8 mouse cellular contexts compared by ENCODE assay signal in genomic region chr7:46030145-46030488, GRCm38 (mm10). TPM values are rescaled to one million over a fixed set of nuclear protein-coding genes. Genes with fewer than 3 reads are reported as not detected.
A peak's percentile ranks its signal among the peaks of the same experiment; 100 is the strongest.
DNase-seq lines count a peak whose midpoint lies in the region; ATAC-seq and TF ChIP-seq lines count a peak whose summit lies in the region.

Gene Abcc6, minus strand, starts transcription at chr7:46030302.

- WGBS in kidney, embryonic 14.5 days, result 4% methylated on average over 11 of the region's 11 CpGs
- 5% methylated on average over 11 of the region's 11 CpGs for WGBS in lung, embryonic 15.5 days
- WGBS in forebrain, postnatal 0 days, result 9% methylated on average over 11 of the region's 11 CpGs

- peak within 1 kb of the TSS; percentile 29 for H3K4me2 ChIP-seq in kidney, embryonic 14.5 days (replicated peaks; ENCODE audit: low read depth, low read length)
- H3K4me2 ChIP-seq in lung, embryonic 15.5 days, result peak within 1 kb of the TSS; percentile 43
- H3K4me2 ChIP-seq in forebrain, postnatal 0 days (ENCODE audit: low read depth), result no peak within 1 kb of the TSS

- H3K9me3 ChIP-seq in kidney, embryonic 14.5 days (ENCODE audit: control insufficient read depth, low read length), result no peaks in the 10 kb centered on the region
- H3K9me3 ChIP-seq in lung, embryonic 15.5 days, result no peaks in the 10 kb centered on the region
- H3K9me3 ChIP-seq in forebrain, postnatal 0 days (ENCODE audit: low read length), result no peaks in the 10 kb centered on the region

- TF ChIP-seq CTCF in forebrain, postnatal 0 days (IDR thresholded peaks at IDR 0.05; ENCODE audit: low read depth), result no peak

- peak; percentile 45 for DNase-seq in adrenal gland, adult 2 months
- no peak for DNase-seq in adrenal gland, adult 8-10 months
- peak; percentile 8 for DNase-seq in MEL-GATA-1-ER (ENCODE audit: extremely low read depth, low read depth)
- DNase-seq in cerebellum, adult 8-10 months, result no peak
- no peak for DNase-seq in layer of hippocampus, adult 18-20 months (ENCODE audit: low spot score in 2 of 2)
- DNase-seq in forebrain, postnatal 0 days, result no peak

- no peak within 1 kb of the TSS for H3K27ac ChIP-seq in kidney, embryonic 14.5 days (ENCODE audit: low read depth, low read length)
- H3K27ac ChIP-seq in lung, embryonic 15.5 days, result peak within 1 kb of the TSS; percentile 35; the same call in 1 of the 2 replicates
- H3K27ac ChIP-seq in forebrain, postnatal 0 days (ENCODE audit: low read depth, low read length), result no peak within 1 kb of the TSS

- H3K4me3 ChIP-seq in kidney, embryonic 14.5 days (ENCODE audit: low read length), result no peak within 1 kb of the TSS; the same call in 1 of the 2 replicates
- H3K4me3 ChIP-seq in lung, embryonic 15.5 days, result no peak within 1 kb of the TSS
- no peak within 1 kb of the TSS for H3K4me3 ChIP-seq in forebrain, postnatal 0 days (ENCODE audit: low read depth, low read length)

- H3K9ac ChIP-seq in kidney, embryonic 14.5 days (ENCODE audit: low read depth, low read length), result peak within 1 kb of the TSS; percentile 34; the same call in 1 of the 2 replicates
- peak within 1 kb of the TSS; percentile 12; the same call in 1 of the 2 replicates for H3K9ac ChIP-seq in lung, embryonic 15.5 days
- H3K9ac ChIP-seq in forebrain, postnatal 0 days, result no peak within 1 kb of the TSS

- ATAC-seq in kidney, embryonic 14.5 days (ENCODE audit: low FRiP score, low TSS enrichment), result 0 out of 2 replicates have a peak, but pooled peaks have one; percentile 3
- ATAC-seq in lung, embryonic 15.5 days (ENCODE audit: borderline replicate concordance, extremely low read depth, low FRiP score, low TSS enrichment), result no peak
- ATAC-seq in forebrain, postnatal 0 days, result no peak

- H3K36me3 ChIP-seq in kidney, embryonic 14.5 days (ENCODE audit: control insufficient read depth, insufficient read depth, low read length), result no peaks in the 10 kb centered on the region
- H3K36me3 ChIP-seq in lung, embryonic 15.5 days, result no peaks in the 10 kb centered on the region
- H3K36me3 ChIP-seq in forebrain, postnatal 0 days (ENCODE audit: insufficient read depth), result no peaks in the 10 kb centered on the region

- no peaks in the 10 kb centered on the region for H3K27me3 ChIP-seq in kidney, embryonic 14.5 days (ENCODE audit: control insufficient read depth, insufficient read depth, low read length)
- no peaks in the 10 kb centered on the region for H3K27me3 ChIP-seq in lung, embryonic 15.5 days
- no peaks in the 10 kb centered on the region for H3K27me3 ChIP-seq in forebrain, postnatal 0 days (ENCODE audit: insufficient read depth, low read length)

- peaks cover 10% of the 10 kb centered on the region for H3K4me1 ChIP-seq in kidney, embryonic 14.5 days (ENCODE audit: control insufficient read depth, insufficient read depth, low read length)
- peaks cover 19% of the 10 kb centered on the region for H3K4me1 ChIP-seq in lung, embryonic 15.5 days
- peaks cover 13% of the 10 kb centered on the region for H3K4me1 ChIP-seq in forebrain, postnatal 0 days (ENCODE audit: insufficient read depth)

RNA-seq across cellular contexts. Expression of gene Abcc6, which starts in this region (rescaled TPM):
- total RNA-seq in adrenal gland, adult 2 months (2021), result under 1 TPM; 0.14 to 0.66 TPM
- polyA plus RNA-seq in adrenal gland, adult 2 months (2012; rRNA removed), result 0.19 and 0.30 TPM in 2 replicates
- total RNA-seq in adrenal gland, adult 8-10 months (2022), result under 1 TPM; 0.08 to 0.31 (median 0.15) TPM
- polyA plus RNA-seq in kidney, embryonic 14.5 days (2014; fragmentation: Nextera tagmentation; extraction: Ambion mirVana), result 0.04 and 0.53 TPM in 2 replicates
- polyA plus RNA-seq in lung, embryonic 15.5 days (2015; fragmentation: Nextera tagmentation; extraction: Ambion mirVana), result 0.62 and 0.65 TPM in 2 replicates
- total RNA-seq in layer of hippocampus, adult 18-20 months (2021), result 1 to 10 TPM; 1.2 to 1.7 TPM
- total RNA-seq in forebrain, postnatal 0 days (2014; rRNA removed), result 0.54 and 0.62 TPM in 2 replicates
- 0.11 and 0.34 TPM in 2 replicates for polyA plus RNA-seq in forebrain, postnatal 0 days (2015; fragmentation: Nextera tagmentation; extraction: Ambion mirVana)

Comparison
In these comparisons a context has a peak if more than half of its experiments do, and no peak if none do; other contexts are left out.
1. Peak in DNase-seq in adrenal gland, adult 2 months; RNA of the gene not detected or under 1 TPM.
2. Peak in ATAC-seq, H3K9ac ChIP-seq and H3K4me2 ChIP-seq in kidney, embryonic 14.5 days; RNA of the gene not detected or under 1 TPM.